In genomic region chr14:37110456-37110855, GRCm38 (mm10) we compare ENCODE assay signal across 29 mouse cellular contexts. TPM values are rescaled to one million over a fixed set of nuclear protein-coding genes. Genes with fewer than 3 reads are reported as not detected.
DNase-seq lines count a peak whose midpoint lies in the region; ATAC-seq and TF ChIP-seq lines count a peak whose summit lies in the region.
"Had no signal": no experiment of that assay in that cellular context is flagged by ENCODE, and none has a peak within 500 bp of the region (broad histone marks: within the 10 kb centered on the region; RNA-seq: fewer than 3 reads in every experiment).

No protein-coding gene starts in this region.

- H3K27ac ChIP-seq in hindbrain, embryonic 15.5 days (replicated peaks) = no peak overlapping the region
- H3K27ac ChIP-seq in hindbrain, embryonic 10.5 days = no peak overlapping the region
- H3K27ac ChIP-seq: embryonic facial prominence, embryonic 12.5 days; forebrain, embryonic 12.5 days; heart, adult 2 months; heart, embryonic 13.5 days; layer of hippocampus, adult 2 months; liver, embryonic 14.5 days; lung, embryonic 15.5 days; midbrain, embryonic 10.5 days had no signal

- DNase-seq in hindbrain, embryonic 10.5 days (ENCODE audit: low spot score) = no peak
- DNase-seq in NIH3T3 (ENCODE audit: low read depth) = peak; percentile 15
- DNase-seq in natural killer cell, adult 2 months (ENCODE audit: low spot score in 2 of 2) = no peak
- DNase-seq: adrenal gland, postnatal 25 days; cerebellum, adult 9-10 months; gastrocnemius, postnatal 36 days; heart, adult 2 months; heart, postnatal 14 days; kidney, postnatal 25 days; lung, postnatal 4 days; right cerebral cortex, postnatal 14 days had no signal

- peaks cover 5% of the 10 kb centered on the region; the same call in 1 of the 2 replicates for H3K4me1 ChIP-seq in hindbrain, embryonic 15.5 days (replicated peaks)
- H3K4me1 ChIP-seq in hindbrain, embryonic 10.5 days (replicated peaks) = no peaks in the 10 kb centered on the region
- peaks cover 73% of the 10 kb centered on the region for H3K4me1 ChIP-seq in megakaryocyte, embryonic 14.5 days
- H3K4me1 ChIP-seq: embryonic facial prominence, embryonic 12.5 days; forebrain, embryonic 12.5 days; lung, embryonic 15.5 days; midbrain, embryonic 10.5 days had no signal

- no peak overlapping the region for H3K4me3 ChIP-seq in hindbrain, embryonic 15.5 days
- no peak overlapping the region for H3K4me3 ChIP-seq in hindbrain, embryonic 10.5 days
- peak overlapping the region; percentile 21 for H3K4me3 ChIP-seq in megakaryocyte, embryonic 14.5 days (replicated peaks)
- H3K4me3 ChIP-seq in myocyte = no peak overlapping the region
- H3K4me3 ChIP-seq: embryonic facial prominence, embryonic 12.5 days; forebrain, embryonic 12.5 days; heart, adult 2 months; heart, embryonic 13.5 days; layer of hippocampus, adult 2 months; lung, embryonic 15.5 days; midbrain, embryonic 10.5 days had no signal

- no peak for TF ChIP-seq POLR2A in myocyte (IDR thresholded peaks at IDR 0.05; ENCODE audit: insufficient read length, low read depth)

- WGBS in hindbrain, embryonic 15.5 days = 81% methylated on average over 2 of the region's 2 CpGs
- WGBS in hindbrain, embryonic 10.5 days = 91% methylated on average over 2 of the region's 2 CpGs

- no peak overlapping the region for H3ac ChIP-seq in myocyte (ENCODE audit: control insufficient read depth, insufficient read length)

- H3K27me3 ChIP-seq in hindbrain, embryonic 15.5 days = no peaks in the 10 kb centered on the region
- H3K27me3 ChIP-seq in hindbrain, embryonic 10.5 days (ENCODE audit: insufficient read depth, poor library complexity, severe bottlenecking) = no peaks in the 10 kb centered on the region
- H3K27me3 ChIP-seq in megakaryocyte, embryonic 14.5 days (replicated peaks) = peaks cover 14% of the 10 kb centered on the region
- H3K27me3 ChIP-seq in myocyte (ENCODE audit: control insufficient read depth, insufficient read depth, insufficient read length) = no peaks in the 10 kb centered on the region
- H3K27me3 ChIP-seq: embryonic facial prominence, embryonic 12.5 days; forebrain, embryonic 12.5 days; lung, embryonic 15.5 days had no signal

- no peaks in the 10 kb centered on the region for H3K79me2 ChIP-seq in myocyte (ENCODE audit: control insufficient read depth, insufficient read depth)

- ATAC-seq in hindbrain, embryonic 15.5 days (ENCODE audit: low FRiP score, low read depth) = 0 out of 2 replicates have a peak, but pooled peaks have one; percentile 38
- ATAC-seq in megakaryocyte, adult 5-6 weeks (ENCODE audit: poor library complexity, severe bottlenecking) = no peak

- no peaks in the 10 kb centered on the region for H3K36me3 ChIP-seq in hindbrain, embryonic 15.5 days
- H3K36me3 ChIP-seq in hindbrain, embryonic 10.5 days = no peaks in the 10 kb centered on the region
- no peaks in the 10 kb centered on the region for H3K36me3 ChIP-seq in megakaryocyte, embryonic 14.5 days (replicated peaks; ENCODE audit: low read length)
- H3K36me3 ChIP-seq in myocyte (ENCODE audit: control insufficient read depth, insufficient read depth) = no peaks in the 10 kb centered on the region
- H3K36me3 ChIP-seq: embryonic facial prominence, embryonic 12.5 days; forebrain, embryonic 12.5 days; heart, embryonic 13.5 days; lung, embryonic 15.5 days; midbrain, embryonic 10.5 days had no signal

- H3K4me2 ChIP-seq in hindbrain, embryonic 15.5 days = no peak overlapping the region
- H3K4me2 ChIP-seq in myocyte (ENCODE audit: low read depth) = peak overlapping the region; percentile 18
- H3K4me2 ChIP-seq: embryonic facial prominence, embryonic 12.5 days; forebrain, embryonic 12.5 days; heart, embryonic 13.5 days; lung, embryonic 15.5 days had no signal

- H3K9me3 ChIP-seq in hindbrain, embryonic 15.5 days = no peaks in the 10 kb centered on the region
- H3K9me3 ChIP-seq in hindbrain, embryonic 10.5 days = no peaks in the 10 kb centered on the region
- H3K9me3 ChIP-seq in megakaryocyte, embryonic 14.5 days = 0 out of 2 replicates have a peak, but pooled peaks cover 6% of the 10 kb centered on the region
- H3K9me3 ChIP-seq: embryonic facial prominence, embryonic 12.5 days; forebrain, embryonic 12.5 days; heart, embryonic 13.5 days; lung, embryonic 15.5 days; midbrain, embryonic 10.5 days had no signal

- no peak overlapping the region for H3K9ac ChIP-seq in hindbrain, embryonic 15.5 days
- H3K9ac ChIP-seq: embryonic facial prominence, embryonic 12.5 days; forebrain, embryonic 12.5 days; heart, embryonic 13.5 days; liver, embryonic 14.5 days; lung, embryonic 15.5 days had no signal

TF ChIP-seq in myocyte, 11 proteins besides CTCF, POLR2A, EP300 and RAD21:
- TF ChIP-seq CEBPB (IDR thresholded peaks at IDR 0.05; ENCODE audit: insufficient read depth, poor library complexity, severe bottlenecking) (no peak), USF1 (IDR thresholded peaks at IDR 0.05; ENCODE audit: low read depth) (no peak), SRF (IDR thresholded peaks at IDR 0.05; ENCODE audit: control insufficient read depth, insufficient read length, low read depth) (no peak), MYOD1 (IDR thresholded peaks at IDR 0.05; ENCODE audit: control insufficient read depth in 1 of 3, insufficient read length in 2 of 3, low read depth in 2 of 3) (no peak), TCF12 (IDR thresholded peaks at IDR 0.05; ENCODE audit: insufficient read depth, poor library complexity, severe bottlenecking) (no peak)
TF ChIP-seq in myocyte: peak in this region for 0.

RNA-seq across cellular contexts. Expression of gene 2610528A11Rik, which starts 3.4 kb away (rescaled TPM):
- polyA plus RNA-seq in hindbrain, embryonic 15.5 days (2015; fragmentation: Nextera tagmentation; extraction: Ambion mirVana) = 0.27 and 0.39 TPM in 2 replicates
- polyA plus RNA-seq in hindbrain, embryonic 10.5 days (2016; fragmentation: Nextera tagmentation; extraction: Ambion mirVana) = 0.46 TPM in 1 of 2 replicates, not detected in the other
- 4.3 TPM in 1 of 2 replicates, not detected in the other for polyA plus RNA-seq in megakaryocyte, embryonic 14.5 days (2012; ENCODE audit: insufficient read depth, low replicate concordance)
- total RNA-seq in megakaryocyte, adult 5-6 weeks (2015) = 1.1 TPM in 1 of 2 replicates, not detected in the other
- 0.55 and 1.0 TPM in 2 replicates for total RNA-seq in megakaryocyte, adult 5-6 weeks (2017)
- 1.2 TPM for polyA plus RNA-seq in myocyte (2012; fragmentation: generic; extraction: Trizol)
- total RNA-seq: heart, adult 2 months; heart, postnatal 14 days had no signal
- polyA plus RNA-seq: forebrain, embryonic 12.5 days; midbrain, embryonic 10.5 days; neural tube, embryonic 11.5 days had no signal

RNA-seq across cellular contexts. Expression of gene Cdhr1, which starts 12.3 kb away (rescaled TPM):
- polyA plus RNA-seq in hindbrain, embryonic 15.5 days (2015; fragmentation: Nextera tagmentation; extraction: Ambion mirVana) = 2.9 and 3.3 TPM in 2 replicates
- polyA plus RNA-seq in hindbrain, embryonic 10.5 days (2016; fragmentation: Nextera tagmentation; extraction: Ambion mirVana) = 0.77 and 2.6 TPM in 2 replicates
- not detected in 2 replicates for polyA plus RNA-seq in megakaryocyte, embryonic 14.5 days (2012; ENCODE audit: insufficient read depth, low replicate concordance)
- not detected in 2 replicates for total RNA-seq in megakaryocyte, adult 5-6 weeks (2015)
- total RNA-seq in megakaryocyte, adult 5-6 weeks (2017) = 0.08 TPM in 1 of 2 replicates, not detected in the other
- 0.19 TPM for polyA plus RNA-seq in myocyte (2012; fragmentation: generic; extraction: Trizol)
- total RNA-seq: common myeloid progenitor, adult 5-6 weeks; gastrocnemius, postnatal 36 days had no signal

RNA-seq across cellular contexts. Expression of gene Ghitm, which starts 24.6 kb away (rescaled TPM):
- polyA plus RNA-seq in hindbrain, embryonic 15.5 days (2015; fragmentation: Nextera tagmentation; extraction: Ambion mirVana) = 199 and 208 TPM in 2 replicates
- 188 and 209 TPM in 2 replicates for polyA plus RNA-seq in hindbrain, embryonic 10.5 days (2016; fragmentation: Nextera tagmentation; extraction: Ambion mirVana)
- 12.5 and 20.9 TPM in 2 replicates for polyA plus RNA-seq in megakaryocyte, embryonic 14.5 days (2012; ENCODE audit: insufficient read depth, low replicate concordance)
- 84.9 and 89.2 TPM in 2 replicates for total RNA-seq in megakaryocyte, adult 5-6 weeks (2015)
- total RNA-seq in megakaryocyte, adult 5-6 weeks (2017) = 85.7 and 101 TPM in 2 replicates
- polyA plus RNA-seq in myocyte (2012; fragmentation: generic; extraction: Trizol) = 396 TPM

RNA-seq across cellular contexts. Expression of gene Lrit2, which starts 42.7 kb away (rescaled TPM):
- polyA plus RNA-seq in hindbrain, embryonic 15.5 days (2015; fragmentation: Nextera tagmentation; extraction: Ambion mirVana) = not detected in 2 replicates
- not detected in 2 replicates for polyA plus RNA-seq in hindbrain, embryonic 10.5 days (2016; fragmentation: Nextera tagmentation; extraction: Ambion mirVana)
- polyA plus RNA-seq in megakaryocyte, embryonic 14.5 days (2012; ENCODE audit: insufficient read depth, low replicate concordance) = not detected in 2 replicates
- not detected in 2 replicates for total RNA-seq in megakaryocyte, adult 5-6 weeks (2015)
- total RNA-seq in megakaryocyte, adult 5-6 weeks (2017) = not detected in 2 replicates
- polyA plus RNA-seq in myocyte (2012; fragmentation: generic; extraction: Trizol) = not detected
- total RNA-seq: adrenal gland, postnatal 25 days; common myeloid progenitor, adult 5-6 weeks; gastrocnemius, postnatal 36 days; heart, adult 2 months; heart, postnatal 14 days; layer of hippocampus, adult 2 months; layer of hippocampus, postnatal 25 days; left cerebral cortex, postnatal 10 days had no signal
- polyA plus RNA-seq: brain, embryonic 14.5 days; embryonic facial prominence, embryonic 12.5 days; forebrain, embryonic 12.5 days; heart, adult 2 months; heart, embryonic 13.5 days; limb, embryonic 14.5 days; liver, embryonic 14.5 days; lung, embryonic 15.5 days; midbrain, embryonic 10.5 days; neural tube, embryonic 11.5 days; urinary bladder, adult 2 months had no signal

RNA-seq across cellular contexts. Expression of gene Lrit1, which starts 55.8 kb away (rescaled TPM):
- polyA plus RNA-seq in hindbrain, embryonic 15.5 days (2015; fragmentation: Nextera tagmentation; extraction: Ambion mirVana) = not detected in 2 replicates
- not detected in 2 replicates for polyA plus RNA-seq in hindbrain, embryonic 10.5 days (2016; fragmentation: Nextera tagmentation; extraction: Ambion mirVana)
- not detected in 2 replicates for polyA plus RNA-seq in megakaryocyte, embryonic 14.5 days (2012; ENCODE audit: insufficient read depth, low replicate concordance)
- total RNA-seq in megakaryocyte, adult 5-6 weeks (2015) = not detected in 2 replicates
- not detected in 2 replicates for total RNA-seq in megakaryocyte, adult 5-6 weeks (2017)
- polyA plus RNA-seq in myocyte (2012; fragmentation: generic; extraction: Trizol) = not detected
- total RNA-seq: adrenal gland, postnatal 25 days; common myeloid progenitor, adult 5-6 weeks; gastrocnemius, postnatal 36 days; heart, adult 2 months; layer of hippocampus, adult 2 months; layer of hippocampus, postnatal 25 days; left cerebral cortex, postnatal 10 days had no signal
- polyA plus RNA-seq: brain, embryonic 14.5 days; embryonic facial prominence, embryonic 12.5 days; forebrain, embryonic 12.5 days; heart, adult 2 months; heart, embryonic 13.5 days; limb, embryonic 14.5 days; liver, embryonic 14.5 days; lung, embryonic 15.5 days; midbrain, embryonic 10.5 days; neural tube, embryonic 11.5 days had no signal
